Mouse (Mus musculus) E14TG2a.4 (cell line): ENCODE results near the gene Gm17409.

Experiments
- CTCF ChIP-seq: conservative IDR thresholded peaks from 2 replicates; pipeline ENCODE4 v1.5.1; 2014; ENCODE audit warnings: low read length
- NANOG ChIP-seq: IDR thresholded peaks from 2 replicates; pipeline ENCODE4 v1.6.1; 2014; ENCODE audit warnings: borderline replicate concordance, low read length, mixed read lengths
- POU5F1 ChIP-seq: IDR thresholded peaks from 2 replicates; pipeline ENCODE4 v1.6.1; 2014; ENCODE audit warnings: low read length, borderline replicate concordance

DNA sequence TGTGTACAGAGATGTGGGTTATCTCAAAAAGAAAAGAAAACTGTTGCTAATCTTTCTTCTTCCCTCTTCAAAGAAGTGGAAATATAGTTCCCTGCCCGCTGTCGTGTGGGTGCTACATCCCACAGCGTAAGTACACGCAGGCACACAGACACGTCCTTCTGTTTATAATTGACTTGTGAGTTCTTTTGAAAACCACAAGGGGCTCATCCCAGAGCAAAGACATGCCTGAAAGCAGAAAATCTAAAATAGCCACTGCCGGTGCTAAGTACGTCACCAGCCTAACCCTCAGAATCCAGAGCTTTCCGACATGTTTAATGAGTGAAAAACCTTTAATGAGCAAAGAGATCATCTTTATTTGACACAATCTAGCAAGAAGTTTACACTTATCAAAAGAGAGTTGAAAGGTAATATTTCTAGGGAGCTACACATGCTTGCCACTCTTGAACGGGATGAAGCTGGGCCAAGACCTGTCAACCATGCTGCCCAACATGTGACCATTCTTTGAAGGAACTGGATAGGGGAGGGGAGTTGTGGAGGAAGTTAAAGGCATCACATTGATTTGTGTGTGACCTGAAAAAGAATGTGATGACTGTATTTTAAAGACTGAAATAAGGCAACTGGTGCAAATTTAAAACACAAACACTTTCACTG lies 11.7 kb downstream of the Gm17409 start:
- no peak for TF ChIP-seq CTCF
- TF ChIP-seq NANOG: no peak
- no peak for TF ChIP-seq POU5F1
